Mouse (Mus musculus): ENCODE data around the gene Olfr606. TPM values are rescaled to one million over a fixed set of nuclear protein-coding genes. Genes with fewer than 3 reads are reported as not detected.
"Not testable (repeated sequence)": the region's sequence is repeated elsewhere in the genome, so short reads cannot be mapped to it uniquely, and the experiment has no call there.

The Olfr606 gene
- total RNA-seq (2022) = not detected

DNA sequence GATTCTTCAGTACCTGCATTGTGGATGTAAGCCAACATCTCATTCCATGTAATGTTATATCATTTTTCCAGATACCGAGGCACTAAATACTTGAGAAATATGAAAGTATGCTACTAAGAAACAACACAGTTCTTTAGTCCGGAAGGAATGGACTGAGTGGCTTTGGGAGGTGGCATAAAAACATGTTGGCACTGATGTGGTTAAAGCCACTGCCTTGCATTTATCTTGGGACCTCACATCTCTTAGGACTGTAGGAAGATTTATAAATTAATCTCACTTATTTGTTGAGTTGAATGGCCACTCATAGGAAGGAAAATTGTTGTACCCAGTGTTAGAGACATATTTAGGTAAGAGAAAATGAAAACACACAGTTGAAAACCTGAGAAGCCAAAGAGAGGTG lies at the start of gene Olfr606:
Gene Olfr606, plus strand, starts transcription at position 301 of the 400 bp plus-strand sequence.
- no peak for DNase-seq (ENCODE audit: low spot score in 2 of 2)

DNA sequence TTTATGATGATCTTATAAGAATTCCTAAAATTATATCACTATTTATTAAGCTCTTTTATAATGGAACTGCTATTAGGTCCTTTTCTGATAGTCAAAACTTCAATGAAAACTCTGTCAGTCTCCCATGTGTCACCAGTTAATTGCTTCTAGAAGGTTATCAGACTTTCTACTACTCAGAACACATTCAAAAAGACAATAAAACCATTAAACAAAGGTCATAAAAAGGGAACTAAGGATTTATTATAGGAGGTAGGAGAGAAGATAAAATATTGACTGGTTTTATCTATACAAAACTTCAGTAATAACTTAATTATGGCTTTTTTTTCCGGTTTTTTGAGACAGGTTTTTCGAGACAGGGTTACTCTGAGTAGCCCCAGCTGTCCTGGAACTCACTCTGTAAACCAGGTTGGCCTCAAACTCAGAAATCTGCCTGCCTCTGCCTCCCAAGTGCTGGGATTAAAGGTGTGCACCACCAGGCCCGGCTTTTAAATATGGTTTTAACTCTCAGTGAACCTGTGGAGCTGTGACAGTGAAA lies 42.3 kb upstream of the Olfr606 start:
- not testable (repeated sequence) for DNase-seq (ENCODE audit: low spot score in 2 of 2)

DNA sequence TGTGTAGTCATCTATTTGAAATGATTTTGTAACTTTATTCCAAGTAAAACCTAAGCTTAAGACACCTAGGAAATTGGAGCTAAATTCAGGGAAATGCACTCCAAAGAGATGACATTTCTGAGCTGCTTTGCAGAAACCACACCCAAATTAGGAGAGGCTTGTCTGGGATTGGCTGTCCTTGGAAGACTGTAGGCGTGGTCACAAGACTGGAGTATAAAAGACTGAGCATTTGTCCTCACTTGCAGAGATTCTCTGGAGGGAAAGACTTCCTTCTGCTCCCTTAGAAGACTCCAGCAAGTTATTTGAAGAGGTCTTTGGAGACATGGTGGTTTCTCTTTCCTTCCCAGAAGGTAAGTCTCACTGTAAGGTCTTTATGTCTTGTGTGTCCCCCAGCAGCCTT lies 34.1 kb upstream of the Olfr606 start, which contains the start of gene Usp17lc:
Gene Usp17lc, plus strand, starts transcription at position 301 of the 400 bp plus-strand sequence.
- DNase-seq (ENCODE audit: low spot score in 2 of 2) = not testable (repeated sequence)

DNA sequence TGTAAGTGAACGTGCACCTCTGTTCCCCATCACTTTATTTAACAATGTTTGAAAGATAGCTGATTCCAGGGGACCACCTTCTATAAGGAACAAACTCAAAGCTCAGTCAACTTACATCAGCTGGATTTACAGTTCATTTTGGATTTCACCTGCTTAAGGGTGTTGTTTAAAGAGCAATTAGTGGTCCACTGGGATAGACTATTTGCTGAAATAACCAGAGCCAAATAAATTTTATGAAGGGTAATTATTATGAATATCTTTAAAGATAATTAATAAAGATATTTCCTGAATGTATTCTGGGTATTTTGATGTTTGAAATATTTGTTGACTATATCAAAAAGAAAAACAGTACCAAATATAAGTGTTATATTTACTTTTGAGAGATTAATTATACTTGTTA lies 3.5 kb upstream of the Olfr606 start, which contains the start of gene Olfr605:
Gene Olfr605, minus strand, starts transcription at position 101 of the 400 bp plus-strand sequence.
- no peak for DNase-seq (ENCODE audit: low spot score in 2 of 2)

DNA sequence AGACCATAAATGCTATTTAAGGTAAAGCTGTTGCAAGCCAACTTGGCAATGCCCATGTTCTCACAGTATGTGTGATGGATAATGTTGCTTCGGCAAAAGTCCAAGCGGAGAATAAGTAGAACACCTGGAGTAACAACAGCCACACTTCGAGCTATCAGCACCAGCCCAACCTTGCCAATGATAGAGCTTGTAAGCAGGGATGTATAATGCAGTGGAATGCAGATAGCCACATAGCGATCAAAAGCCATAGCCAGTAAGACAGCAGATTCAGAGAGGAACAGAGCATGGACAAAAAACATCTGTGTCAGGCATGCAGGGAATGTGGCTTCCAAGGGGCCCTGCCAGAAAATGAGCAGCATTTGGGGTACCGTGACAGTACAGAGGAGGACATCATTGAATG lies 11.7 kb downstream of the Olfr606 start:
- no peak for DNase-seq (ENCODE audit: low spot score in 2 of 2)

DNA sequence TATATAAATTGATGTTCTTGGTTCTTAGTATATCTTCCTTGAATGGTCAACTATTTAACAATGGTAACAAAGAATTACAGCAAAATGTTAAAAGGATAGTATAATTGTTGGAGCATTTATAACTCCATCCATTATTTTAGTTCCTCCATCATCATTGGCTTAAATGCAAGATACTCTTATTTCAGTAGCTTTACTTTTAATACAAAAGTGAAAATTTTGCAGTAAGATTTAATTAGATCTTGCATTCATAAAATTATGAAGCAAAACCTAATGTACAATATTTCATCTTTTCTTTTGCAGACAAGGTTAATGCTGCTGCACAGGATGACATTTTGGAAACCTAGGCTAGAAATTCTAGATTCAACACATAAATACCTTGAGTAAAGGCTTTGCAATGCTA lies 20.7 kb downstream of the Olfr606 start, which contains the start of gene Olfr608:
Gene Olfr608, plus strand, starts transcription at position 301 of the 400 bp plus-strand sequence.
- no peak for DNase-seq (ENCODE audit: low spot score in 2 of 2)

DNA sequence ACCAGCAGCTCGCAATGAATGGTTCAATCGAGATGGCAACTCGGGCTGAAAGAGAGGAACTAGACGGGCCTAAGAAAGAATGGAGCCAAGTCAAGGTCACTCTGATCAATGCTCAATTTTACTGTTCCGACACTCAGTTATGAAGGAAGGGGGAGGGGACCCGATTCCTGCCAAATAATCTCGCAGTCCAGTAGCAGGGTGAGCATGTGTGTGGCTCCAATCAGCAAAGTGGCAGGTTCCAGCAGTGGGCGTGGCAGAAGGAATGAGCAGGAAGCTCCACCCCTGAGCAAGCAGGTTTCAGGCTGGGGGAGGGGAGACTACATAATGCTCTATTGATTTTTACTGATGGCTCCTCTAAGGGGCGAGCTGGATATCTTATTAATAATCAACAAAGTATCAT lies 28.3 kb downstream of the Olfr606 start:
- not testable (repeated sequence) for DNase-seq (ENCODE audit: low spot score in 2 of 2)

DNA sequence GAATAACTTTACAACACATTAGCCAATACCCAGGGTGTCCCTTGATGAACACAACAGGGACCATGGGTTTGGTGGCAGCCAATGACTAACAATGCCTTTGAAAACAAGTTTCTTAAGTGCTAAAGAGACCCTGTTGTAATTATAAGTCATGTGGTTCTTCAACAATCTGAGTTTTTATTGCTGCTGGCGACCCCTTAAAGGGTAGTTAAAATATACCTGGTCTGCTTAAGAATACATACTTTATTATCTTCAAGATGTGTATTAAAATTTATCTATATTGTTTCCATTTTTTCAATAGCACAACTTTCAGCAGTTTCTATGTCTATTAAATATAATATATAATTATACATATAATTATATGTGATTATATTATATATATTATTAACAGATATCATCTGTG lies 49.1 kb downstream of the Olfr606 start, which contains the start of gene Olfr609:
Gene Olfr609, minus strand, starts transcription at position 101 of the 400 bp plus-strand sequence.
- no peak for DNase-seq (ENCODE audit: low spot score in 2 of 2)

Small RNAs within 50 kb of the gene (microRNA-seq; reads per million reads assigned to microRNA genes)
- gene Gm25774 = not detected

Other genes starting within 250 kb of the Olfr606 start
- not detected for gene Olfr593, start 237.2 kb upstream of the Olfr606 start, total RNA-seq (2022)
- gene Olfr594, start 232.1 kb upstream of the Olfr606 start, total RNA-seq (2022) = not detected
- gene Usp17ld, start 196.5 kb upstream of the Olfr606 start, total RNA-seq (2022) = not detected
- gene Olfr596, start 143.4 kb upstream of the Olfr606 start, total RNA-seq (2022) = not detected
- not detected for gene Olfr597, start 132.7 kb upstream of the Olfr606 start, total RNA-seq (2022)
- not detected for gene Olfr598, start 125.5 kb upstream of the Olfr606 start, total RNA-seq (2022)
- not detected for gene Olfr599, start 113.1 kb upstream of the Olfr606 start, total RNA-seq (2022)
- not detected for gene Olfr600, start 99.4 kb upstream of the Olfr606 start, total RNA-seq (2022)
- gene Olfr601, start 86.4 kb upstream of the Olfr606 start, total RNA-seq (2022) = not detected
- gene Olfr603, start 62.9 kb upstream of the Olfr606 start, total RNA-seq (2022) = not detected
- not detected for gene Usp17lc, start 34.0 kb upstream of the Olfr606 start, total RNA-seq (2022)
- not detected for gene Olfr605, start 3.6 kb upstream of the Olfr606 start, total RNA-seq (2022)
- not detected for gene Olfr607, start 15.1 kb downstream of the Olfr606 start, total RNA-seq (2022)
- gene Olfr608, start 20.8 kb downstream of the Olfr606 start, total RNA-seq (2022) = not detected
- not detected for gene Olfr609, start 49.0 kb downstream of the Olfr606 start, total RNA-seq (2022)
- not detected for gene Olfr610, start 63.1 kb downstream of the Olfr606 start, total RNA-seq (2022)
- not detected for gene Olfr611, start 71.8 kb downstream of the Olfr606 start, total RNA-seq (2022)
- gene Olfr612, start 93.7 kb downstream of the Olfr606 start, total RNA-seq (2022) = not detected
- gene Olfr613, start 99.0 kb downstream of the Olfr606 start, total RNA-seq (2022) = not detected
- not detected for gene Olfr615, start 107.0 kb downstream of the Olfr606 start, total RNA-seq (2022)
- gene Olfr616, start 120.1 kb downstream of the Olfr606 start, total RNA-seq (2022) = not detected
- not detected for gene Olfr617, start 124.0 kb downstream of the Olfr606 start, total RNA-seq (2022)
- not detected for gene Olfr618, start 141.1 kb downstream of the Olfr606 start, total RNA-seq (2022)
- not detected for gene Olfr619, start 151.5 kb downstream of the Olfr606 start, total RNA-seq (2022)
- not detected for gene Olfr620, start 163.5 kb downstream of the Olfr606 start, total RNA-seq (2022)
- gene Olfr622, start 193.7 kb downstream of the Olfr606 start, total RNA-seq (2022) = not detected
- not detected for gene Olfr623, start 214.7 kb downstream of the Olfr606 start, total RNA-seq (2022)
- gene Olfr624, start 222.1 kb downstream of the Olfr606 start, total RNA-seq (2022) = not detected
- gene Olfr625-ps1, start 233.7 kb downstream of the Olfr606 start, total RNA-seq (2022) = not detected

Data from gastrocnemius, adult 8-10 months (tissue).